In the genomic region with DNA sequence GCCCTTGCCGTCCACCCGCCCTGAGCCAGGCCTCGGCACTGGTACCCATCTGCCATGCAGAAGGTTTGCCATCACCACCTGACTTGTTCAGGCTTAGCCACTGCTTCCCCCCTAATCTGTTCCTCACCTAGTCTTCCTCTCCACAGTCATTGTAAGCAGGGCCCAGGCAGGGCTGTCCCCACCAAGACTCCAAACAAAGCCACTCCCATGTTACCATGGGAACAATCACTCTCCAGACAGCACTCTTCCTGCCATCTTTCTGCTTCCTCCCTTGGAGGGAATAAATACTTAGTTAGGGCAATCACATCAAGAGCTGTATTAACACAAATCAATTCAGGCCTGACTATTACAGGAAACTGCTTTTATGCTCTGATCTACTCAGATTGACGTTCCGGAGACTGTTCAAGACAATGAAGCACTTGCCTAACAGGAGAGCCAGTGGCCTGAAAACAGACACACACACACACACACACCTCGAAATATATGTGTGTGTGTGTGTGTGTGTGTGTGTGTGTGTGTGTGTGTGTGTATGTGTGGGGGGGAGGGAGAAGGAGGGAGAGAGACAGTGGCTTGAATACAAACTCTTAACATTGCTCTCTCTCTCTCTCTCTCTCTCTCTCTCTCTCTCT, we compare ENCODE assay signal across 8 mouse cellular contexts. TPM values are rescaled to one million over a fixed set of nuclear protein-coding genes. Genes with fewer than 3 reads are reported as not detected.
DNase-seq lines count a peak whose midpoint lies in the region; ATAC-seq and TF ChIP-seq lines count a peak whose summit lies in the region.

No protein-coding gene starts in this region.

- no peaks in the 10 kb centered on the region for H3K27me3 ChIP-seq in embryonic facial prominence, embryonic 11.5 days (ENCODE audit: control insufficient read depth, insufficient read depth, low read length)
- H3K27me3 ChIP-seq in liver, embryonic 15.5 days: no peaks in the 10 kb centered on the region
- no peaks in the 10 kb centered on the region for H3K27me3 ChIP-seq in neural tube, embryonic 12.5 days (replicated peaks)

- no peaks in the 10 kb centered on the region for H3K36me3 ChIP-seq in embryonic facial prominence, embryonic 11.5 days (replicated peaks; ENCODE audit: control insufficient read depth, insufficient read depth, low read depth, low read length)
- H3K36me3 ChIP-seq in liver, embryonic 15.5 days (replicated peaks): no peaks in the 10 kb centered on the region
- no peaks in the 10 kb centered on the region for H3K36me3 ChIP-seq in neural tube, embryonic 12.5 days

- no peak for TF ChIP-seq CTCF in left cerebral cortex, adult 2 months (IDR thresholded peaks at IDR 0.05)

- DNase-seq in ES-CJ7 (ENCODE audit: low read depth, low spot score): peak; percentile 51
- peak; percentile 60 for DNase-seq in embryonic facial prominence, embryonic 11.5 days (ENCODE audit: low spot score)
- DNase-seq in heart, postnatal 36 days: peak; percentile 4 to 8
- no peak for DNase-seq in testis, postnatal 14 days (ENCODE audit: low spot score)
- DNase-seq in left cerebral cortex, adult 2 months (ENCODE audit: extremely low spot score in 1 of 2, low spot score in 2 of 2): no peak
- no peak for DNase-seq in right cerebral cortex, adult 2 months (ENCODE audit: low spot score in 2 of 2)

- H3K27ac ChIP-seq in embryonic facial prominence, embryonic 11.5 days (replicated peaks; ENCODE audit: low read depth, low read length): no peak overlapping the region
- H3K27ac ChIP-seq in liver, embryonic 15.5 days (replicated peaks): no peak overlapping the region
- H3K27ac ChIP-seq in neural tube, embryonic 12.5 days: no peak overlapping the region
- no peak overlapping the region for H3K27ac ChIP-seq in left cerebral cortex, adult 2 months

- H3K9me3 ChIP-seq in embryonic facial prominence, embryonic 11.5 days (replicated peaks; ENCODE audit: control insufficient read depth, low read length): no peaks in the 10 kb centered on the region
- no peaks in the 10 kb centered on the region for H3K9me3 ChIP-seq in liver, embryonic 15.5 days (replicated peaks)
- no peaks in the 10 kb centered on the region for H3K9me3 ChIP-seq in neural tube, embryonic 12.5 days

- H3K4me3 ChIP-seq in embryonic facial prominence, embryonic 11.5 days (ENCODE audit: low read depth, low read length): no peak overlapping the region
- H3K4me3 ChIP-seq in liver, embryonic 15.5 days (replicated peaks): no peak overlapping the region
- no peak overlapping the region for H3K4me3 ChIP-seq in neural tube, embryonic 12.5 days
- no peak overlapping the region for H3K4me3 ChIP-seq in left cerebral cortex, adult 2 months

- ATAC-seq in embryonic facial prominence, embryonic 11.5 days (replicated peaks; ENCODE audit: insufficient number of reproducible peaks, low FRiP score, low TSS enrichment, low read depth): peak; percentile 94
- ATAC-seq in liver, embryonic 15.5 days (ENCODE audit: insufficient read depth): peak; percentile 52
- peak; percentile 89 for ATAC-seq in neural tube, embryonic 12.5 days (ENCODE audit: low FRiP score, low read depth)

- 55% methylated on average over 6 of the region's 6 CpGs for WGBS in embryonic facial prominence, embryonic 11.5 days
- 5% methylated on average over 6 of the region's 6 CpGs for WGBS in liver, embryonic 15.5 days (ENCODE audit: insufficient replicate concordance)
- WGBS in neural tube, embryonic 12.5 days: 51% methylated on average over 6 of the region's 6 CpGs

- H3K4me2 ChIP-seq in embryonic facial prominence, embryonic 11.5 days (ENCODE audit: low read depth, low read length): no peak overlapping the region
- H3K4me2 ChIP-seq in liver, embryonic 15.5 days: no peak overlapping the region
- H3K4me2 ChIP-seq in neural tube, embryonic 12.5 days (replicated peaks): no peak overlapping the region

- intact Hi-C loops in heart, postnatal 36 days (cut with DNase I): no loop called here
- intact Hi-C loops in left cerebral cortex, adult 2 months (cut with DNase I): no loop called here

- H3K4me1 ChIP-seq in embryonic facial prominence, embryonic 11.5 days (ENCODE audit: control insufficient read depth, insufficient read depth, low read length): no peaks in the 10 kb centered on the region
- peaks cover 6% of the 10 kb centered on the region for H3K4me1 ChIP-seq in liver, embryonic 15.5 days (replicated peaks)
- no peaks in the 10 kb centered on the region for H3K4me1 ChIP-seq in neural tube, embryonic 12.5 days

- no peak overlapping the region for H3K9ac ChIP-seq in embryonic facial prominence, embryonic 11.5 days (replicated peaks; ENCODE audit: low read length)
- H3K9ac ChIP-seq in liver, embryonic 15.5 days: no peak overlapping the region
- H3K9ac ChIP-seq in neural tube, embryonic 12.5 days: no peak overlapping the region

RNA-seq across cellular contexts. Expression of gene Agr2, which starts 10.9 kb away (rescaled TPM):
- not detected in 2 replicates for polyA plus RNA-seq in embryonic facial prominence, embryonic 11.5 days (2014; fragmentation: Nextera tagmentation; extraction: Ambion mirVana)
- not detected for total RNA-seq in heart, postnatal 36 days (2021)
- 0.23 and 0.25 TPM in 2 replicates for polyA plus RNA-seq in liver, embryonic 15.5 days (2015; fragmentation: Nextera tagmentation; extraction: Ambion mirVana)
- not detected in 2 replicates for polyA plus RNA-seq in neural tube, embryonic 12.5 days (2016; fragmentation: Nextera tagmentation; extraction: Ambion mirVana)
- not detected for total RNA-seq in left cerebral cortex, adult 2 months (2021)

RNA-seq across cellular contexts. Expression of gene Agr3, which starts 56.4 kb away (rescaled TPM):
- polyA plus RNA-seq in embryonic facial prominence, embryonic 11.5 days (2014; fragmentation: Nextera tagmentation; extraction: Ambion mirVana): 0.89 and 1.2 TPM in 2 replicates
- not detected for total RNA-seq in heart, postnatal 36 days (2021)
- not detected in 2 replicates for polyA plus RNA-seq in liver, embryonic 15.5 days (2015; fragmentation: Nextera tagmentation; extraction: Ambion mirVana)
- polyA plus RNA-seq in neural tube, embryonic 12.5 days (2016; fragmentation: Nextera tagmentation; extraction: Ambion mirVana): not detected in 2 replicates
- total RNA-seq in left cerebral cortex, adult 2 months (2021): not detected

Comparison
In these comparisons a context has a peak if more than half of its experiments do, and no peak if none do; other contexts are left out.
1. DNase-seq: peak in ES-CJ7 (single experiment), embryonic facial prominence, embryonic 11.5 days (single experiment) and heart, postnatal 36 days (2 of 2); none in testis, postnatal 14 days (single experiment), left cerebral cortex, adult 2 months (0 of 2) and right cerebral cortex, adult 2 months (0 of 2).
2. Peak in every context shown above with its lines, with median percentiles within 50 percentile points of each other: ATAC-seq.